Mouse (Mus musculus) lung, adult 2 months (tissue): ENCODE data around the gene Bend5. TPM values are rescaled to one million over a fixed set of nuclear protein-coding genes. Genes with fewer than 3 reads are reported as not detected.
A peak's percentile ranks its signal among the peaks of the same experiment; 100 is the strongest.

ENCODE experiments used
- DNase-seq: peaks from one replicate; pipeline ENCODE4 v3.0.0; 2022
- H3K4me1 ChIP-seq: fragments of 200-500 bp; 2 replicates; pipeline ENCODE4 v1.6.1; 2011; ENCODE audit warnings: low read length; ENCODE audit not compliant: control insufficient read depth, insufficient read depth
- H3K4me3 ChIP-seq: fragments of 200-500 bp; replicated peaks from 2 replicates; pipeline ENCODE3; 2011; ENCODE audit warnings: low read depth, mild to moderate bottlenecking, control low read depth, low read length; ENCODE audit errors: extremely low read depth
- CTCF ChIP-seq: fragments of 200-500 bp; IDR thresholded peaks from 2 replicates; pipeline ENCODE4 v1.5.1; 2011; ENCODE audit warnings: mild to moderate bottlenecking, low read length, control low read depth; ENCODE audit not compliant: insufficient read depth
- POLR2A ChIP-seq: fragments of 200-500 bp; IDR thresholded peaks from 2 replicates; pipeline ENCODE4 v1.6.1; 2011; ENCODE audit warnings: low read depth, mild to moderate bottlenecking, control low read depth, low read length, borderline replicate concordance; ENCODE audit errors: extremely low read depth
- WGBS: fragments of 180-500 bp; shearing (Covaris S2); methylation state at CpG from one replicate; pipeline ENCODE4 v1.1.7; 2018; 5-methylcytosine and 5-hydroxymethylcytosine counted together
- polyA plus RNA-seq: library from polyadenylated mRNA; depleted of rRNA; stranded (reverse); fragments of >200 nt; gene quantifications from 2 replicates; pipeline ENCODE4 v1.2.3, GENCODE M21; 2012; rRNA removed

Bend5 gene
- 4.0 and 5.2 TPM in 2 replicates for polyA plus RNA-seq

DNA sequence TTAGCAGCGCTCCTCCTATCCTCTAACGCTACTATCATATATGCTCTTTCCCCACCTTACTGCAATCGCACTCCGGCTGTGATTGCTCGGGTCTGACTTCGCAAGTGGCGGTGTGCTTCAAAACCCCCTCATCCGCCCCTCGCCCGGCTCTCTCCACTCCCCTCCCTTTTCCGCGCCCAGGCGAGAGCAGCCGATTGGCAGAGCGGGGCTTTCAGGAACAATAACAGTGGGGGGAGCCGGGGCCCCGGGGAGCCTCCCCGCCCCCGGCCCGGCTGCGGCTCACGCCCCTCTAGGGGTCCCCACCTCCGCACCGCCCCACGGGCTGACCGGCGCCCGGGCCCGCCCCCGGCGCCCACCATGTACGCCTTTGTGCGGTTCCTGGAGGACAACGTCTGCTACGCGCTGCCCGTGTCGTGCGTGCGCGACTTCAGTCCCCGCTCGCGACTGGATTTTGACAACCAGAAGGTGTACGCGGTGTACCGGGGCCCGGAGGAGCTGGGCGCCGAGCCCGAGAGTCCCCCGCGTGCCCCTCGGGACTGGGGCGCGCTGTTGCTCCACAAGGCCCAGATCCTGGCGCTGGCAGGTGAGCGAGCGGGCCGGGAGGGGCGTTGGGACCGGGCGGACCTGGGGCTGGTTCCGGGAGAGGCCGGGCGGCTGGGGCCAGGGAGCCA, at the start of gene Bend5:
TSS of gene Bend5 (plus strand) at position 189 of the 671 bp plus-strand sequence.
- Histone ChIP-seq H3K4me1 (peaks cover 2% of the 10 kb centered on the region; the same call in 1 of the 2 replicates), H3K4me3 (peak within 1 kb of the TSS; percentile 78)
- whole genome bisulfite sequencing, result 2% methylated on average over 65 of the region's 66 CpGs
- peak; percentile 43 for DNase-seq
- TF ChIP-seq CTCF, result no peak
- TF ChIP-seq POLR2A, result no peak

DNA sequence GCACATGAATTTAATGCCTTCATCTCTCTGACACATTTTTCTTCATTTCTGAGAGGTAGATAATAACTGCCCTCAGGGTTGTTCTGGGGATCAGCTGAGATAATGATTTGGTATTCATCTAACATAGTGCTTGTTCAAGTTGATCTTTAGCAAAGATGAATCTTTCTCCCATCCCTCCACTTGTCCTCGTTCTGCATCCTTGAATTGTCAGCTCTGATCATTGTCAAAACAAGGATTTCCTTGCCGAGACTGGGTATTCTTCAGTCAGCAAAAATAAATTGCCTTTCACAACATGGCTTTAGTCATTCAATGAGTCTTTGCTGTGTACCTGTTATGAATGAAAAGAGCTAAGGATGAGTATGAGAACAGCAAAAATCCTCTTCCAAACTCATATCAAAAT, 47.0 kb upstream of the Bend5 start:
- TF ChIP-seq CTCF (no peak), POLR2A (no peak)
- Histone ChIP-seq H3K4me1 (no peaks in the 10 kb centered on the region), H3K4me3 (no peak overlapping the region)
- 50% methylated on average over 2 of the region's 2 CpGs for WGBS
- no peak for DNase-seq

GRCm38 (mm10) chr4:111377159-111377558, 37.6 kb upstream of the Bend5 start:
- Histone ChIP-seq H3K4me3 (no peak overlapping the region), H3K4me1 (no peaks in the 10 kb centered on the region)
- TF ChIP-seq POLR2A (no peak), CTCF (no peak)
- no peak for DNase-seq

DNA sequence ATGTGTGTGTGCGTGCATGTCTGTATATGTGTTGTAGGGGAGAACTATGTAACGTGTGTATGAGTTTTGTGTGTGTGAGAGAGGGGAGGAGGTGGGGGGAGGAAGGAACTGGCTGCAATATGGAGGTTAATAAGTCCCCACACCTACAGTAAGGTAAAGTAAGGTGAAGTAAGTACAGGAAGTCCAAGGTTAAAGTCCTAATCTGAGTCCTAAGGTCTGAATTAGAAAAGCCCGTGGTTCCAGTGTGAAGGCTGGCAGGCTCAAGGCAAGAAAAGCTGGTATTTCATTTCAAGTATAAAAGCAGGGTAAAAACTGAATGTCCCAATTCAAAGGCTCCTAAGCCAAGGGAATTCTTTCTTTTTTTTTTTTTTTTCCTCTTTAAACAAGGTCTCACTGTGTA, 36.7 kb upstream of the Bend5 start:
- Histone ChIP-seq H3K4me3 (no peak overlapping the region), H3K4me1 (no peaks in the 10 kb centered on the region)
- no peak for DNase-seq
- TF ChIP-seq CTCF (no peak), POLR2A (no peak)
- WGBS, result 94% methylated on average over 3 of the region's 3 CpGs

DNA sequence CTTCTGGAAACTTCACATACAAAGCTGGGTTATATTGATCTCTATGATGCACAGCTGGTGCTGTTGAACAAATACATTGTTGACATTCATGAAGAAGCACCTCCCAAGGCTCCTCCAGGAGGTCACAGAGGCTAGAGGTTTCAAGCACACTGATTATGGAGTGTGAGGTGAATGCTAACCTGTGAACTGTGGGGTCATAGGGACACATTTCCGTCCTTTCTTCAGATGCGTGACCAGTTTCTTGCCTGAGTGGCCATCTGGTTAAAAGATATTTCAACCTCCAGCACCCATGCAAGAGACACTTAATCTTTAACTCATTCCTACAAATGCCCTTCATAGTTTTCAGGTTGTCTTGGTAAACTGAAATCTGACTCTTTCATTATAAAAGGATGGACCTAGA, 31.7 kb upstream of the Bend5 start:
- no peak for DNase-seq
- 85% methylated on average over 2 of the region's 2 CpGs for WGBS
- H3K4me1 ChIP-seq, result no peaks in the 10 kb centered on the region
- no peak overlapping the region for H3K4me3 ChIP-seq
- TF ChIP-seq CTCF, result no peak
- TF ChIP-seq POLR2A, result no peak

GRCm38 (mm10) chr4:111390736-111391135, 24.1 kb upstream of the Bend5 start:
- no peak for TF ChIP-seq POLR2A
- no peak for TF ChIP-seq CTCF
- no peaks in the 10 kb centered on the region for H3K4me1 ChIP-seq
- no peak for DNase-seq
- no peak overlapping the region for H3K4me3 ChIP-seq

GRCm38 (mm10) chr4:111399784-111400183, 15.0 kb upstream of the Bend5 start:
- Histone ChIP-seq H3K4me1 (no peaks in the 10 kb centered on the region), H3K4me3 (no peak overlapping the region)
- DNase-seq, result no peak
- TF ChIP-seq CTCF (no peak), POLR2A (no peak)

DNA sequence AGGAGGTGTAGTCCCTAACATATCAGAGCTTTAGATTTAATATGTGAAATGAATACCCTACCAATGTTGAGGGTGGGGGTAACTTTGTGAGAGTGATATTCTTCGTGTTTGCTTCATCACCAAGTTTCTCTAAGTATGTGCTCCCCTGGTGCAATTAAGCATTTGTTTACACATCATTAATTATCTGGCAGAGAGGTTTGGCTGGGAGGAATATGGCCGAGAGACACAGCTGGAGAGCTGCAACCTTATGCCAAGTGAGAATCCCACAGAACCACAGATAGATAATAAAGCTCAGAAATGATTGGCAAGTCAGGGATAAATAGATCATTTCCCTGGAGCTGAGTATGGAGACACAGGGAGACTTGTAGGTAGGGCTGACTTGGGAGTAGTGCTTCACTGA, 14.1 kb upstream of the Bend5 start:
- H3K4me3 ChIP-seq, result no peak overlapping the region
- no peak for DNase-seq
- TF ChIP-seq CTCF (no peak), POLR2A (no peak)
- no peaks in the 10 kb centered on the region for H3K4me1 ChIP-seq
- 34% methylated on average over 2 of the region's 2 CpGs for WGBS

- TF ChIP-seq CTCF (no peak), POLR2A (no peak)
- 27% methylated on average over 1 of the region's 1 CpGs for WGBS
Measured at GRCm38 (mm10) chr4:111403243-111403642, 11.6 kb upstream of the Bend5 start.

DNA sequence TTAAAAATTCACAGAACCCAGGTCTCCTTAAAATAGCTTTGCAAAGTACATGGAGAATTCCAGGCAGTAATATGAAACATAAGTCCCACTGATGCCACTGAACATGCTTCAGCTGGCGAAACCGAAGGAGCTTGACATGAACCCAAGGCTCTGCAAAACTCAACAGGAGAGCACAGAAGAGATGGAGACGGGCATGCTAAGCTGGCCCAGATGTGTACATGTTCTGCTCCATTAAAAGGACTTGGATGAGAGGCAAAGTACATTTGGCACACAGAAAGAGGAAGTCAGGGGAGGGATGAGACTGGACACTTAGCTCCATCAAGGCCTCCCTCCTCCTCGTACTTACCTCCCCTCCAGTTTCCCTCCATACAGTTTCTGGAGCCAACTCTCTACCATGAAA, 4.1 kb upstream of the Bend5 start:
- no peak for TF ChIP-seq POLR2A
- no peak for TF ChIP-seq CTCF
- WGBS, result 87% methylated on average over 4 of the region's 4 CpGs
- Histone ChIP-seq H3K4me1 (peaks cover 1% of the 10 kb centered on the region; the same call in 1 of the 2 replicates), H3K4me3 (no peak overlapping the region)
- DNase-seq, result no peak

More at GRCm38 (mm10) chr4:111403243-111403642, 11.6 kb upstream of the Bend5 start:
- DNase-seq, result no peak
- Histone ChIP-seq H3K4me3 (no peak overlapping the region), H3K4me1 (no peaks in the 10 kb centered on the region)

DNA sequence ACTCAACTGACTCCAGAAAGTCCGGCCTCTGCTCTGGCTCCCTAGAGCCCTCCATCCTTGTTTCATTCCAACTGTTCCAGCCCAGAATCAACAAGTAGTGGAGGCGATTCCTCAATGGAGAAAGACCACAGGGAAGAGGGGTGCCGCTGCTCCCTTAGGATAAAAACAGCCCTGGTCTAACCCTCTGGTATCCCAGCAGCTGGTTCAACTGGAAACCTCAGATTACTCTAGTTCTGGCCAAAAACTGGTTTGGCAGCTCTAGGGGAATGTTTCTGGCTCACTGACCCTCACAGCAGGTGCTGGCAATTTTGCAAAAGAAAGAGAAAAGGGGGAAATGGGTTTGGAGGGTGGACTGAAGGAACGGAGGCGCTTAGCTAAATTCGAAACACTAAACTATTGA, 407 bp upstream of the Bend5 start:
- Histone ChIP-seq H3K4me3 (peak overlapping the region; percentile 78), H3K4me1 (peaks cover 2% of the 10 kb centered on the region; the same call in 1 of the 2 replicates)
- TF ChIP-seq POLR2A, result no peak
- no peak for TF ChIP-seq CTCF
- peak; percentile 8 for DNase-seq
- 4% methylated on average over 6 of the region's 6 CpGs for WGBS

GRCm38 (mm10) chr4:111416126-111416525, 1.3 kb downstream of the Bend5 start:
- H3K4me1 ChIP-seq, result peaks cover 2% of the 10 kb centered on the region; the same call in 1 of the 2 replicates
- no peak overlapping the region for H3K4me3 ChIP-seq
- DNase-seq, result no peak
- TF ChIP-seq CTCF (no peak), POLR2A (no peak)
- WGBS, result 56% methylated on average over 3 of the region's 3 CpGs
